14 mouse cellular contexts compared by ENCODE assay signal in the genomic region with DNA sequence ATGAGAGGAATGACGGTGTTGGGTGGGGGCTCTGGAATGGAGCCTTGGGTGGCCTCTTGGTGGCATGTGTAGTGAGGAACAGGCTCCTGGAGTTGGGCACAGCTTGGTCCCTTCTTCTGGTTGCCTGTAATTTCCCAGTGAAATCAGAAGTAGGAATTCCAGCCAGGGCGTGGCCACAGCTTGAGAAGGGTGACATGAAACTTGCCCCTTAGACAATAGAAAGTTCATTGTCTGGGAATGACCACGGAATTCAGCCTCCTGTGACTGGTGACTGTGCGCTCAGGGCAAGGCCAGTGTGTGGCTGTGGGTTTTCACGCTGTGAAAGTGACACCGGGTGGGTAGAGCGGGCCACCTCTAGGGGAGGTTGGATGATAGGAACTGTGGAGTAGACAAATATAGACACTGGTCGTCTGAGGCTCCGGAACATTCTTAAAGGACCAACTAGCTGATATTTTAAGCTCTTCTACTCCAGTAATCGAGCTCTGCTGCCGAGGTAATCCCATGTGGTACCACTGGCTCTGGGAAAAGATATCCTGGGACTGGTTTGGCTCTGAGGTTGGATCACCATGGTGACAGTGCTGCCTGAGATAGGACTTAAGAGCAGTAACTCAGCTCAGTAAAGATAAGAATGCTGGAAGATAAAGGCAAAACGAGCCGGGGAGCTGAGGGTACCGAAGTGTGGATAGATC. TPM values are rescaled to one million over a fixed set of nuclear protein-coding genes. Genes with fewer than 3 reads are reported as not detected.
DNase-seq lines count a peak whose midpoint lies in the region; ATAC-seq and TF ChIP-seq lines count a peak whose summit lies in the region.
"Had no signal": no experiment of that assay in that cellular context is flagged by ENCODE, and none has a peak within 500 bp of the region (broad histone marks: within the 10 kb centered on the region; RNA-seq: fewer than 3 reads in every experiment).

No protein-coding gene starts in this region.

- H3K4me1 ChIP-seq in intestine, embryonic 15.5 days (replicated peaks) = peaks cover 17% of the 10 kb centered on the region
- peaks cover 19% of the 10 kb centered on the region for H3K4me1 ChIP-seq in small intestine, adult 2 months (ENCODE audit: control insufficient read depth, insufficient read depth, insufficient read length, low read length)
- H3K4me1 ChIP-seq in hindbrain, embryonic 13.5 days (replicated peaks) = 0 out of 2 replicates have a peak, but pooled peaks cover 6% of the 10 kb centered on the region
- H3K4me1 ChIP-seq in midbrain, embryonic 15.5 days = no peaks in the 10 kb centered on the region
- H3K4me1 ChIP-seq: hindbrain, embryonic 12.5 days; limb, embryonic 15.5 days; midbrain, embryonic 12.5 days had no signal

- no peak overlapping the region for H3K4me3 ChIP-seq in intestine, embryonic 15.5 days (replicated peaks)
- no peak overlapping the region for H3K4me3 ChIP-seq in small intestine, adult 2 months (ENCODE audit: low read depth, low read length)
- H3K4me3 ChIP-seq in hindbrain, embryonic 13.5 days = no peak overlapping the region
- no peak overlapping the region for H3K4me3 ChIP-seq in midbrain, embryonic 15.5 days
- H3K4me3 ChIP-seq: hindbrain, embryonic 12.5 days; limb, embryonic 15.5 days; midbrain, embryonic 12.5 days had no signal

- intact Hi-C loops in heart, postnatal 25 days (cut with DNase I) = no loop called here

- no peak for ATAC-seq in intestine, embryonic 15.5 days
- ATAC-seq in hindbrain, embryonic 13.5 days (ENCODE audit: low FRiP score) = no peak
- no peak for ATAC-seq in inflammation-experienced regulatory T-cells, adult 6 months
- ATAC-seq in midbrain, embryonic 15.5 days (replicated peaks) = no peak
- ATAC-seq: CD4-positive, CD25-positive, alpha-beta regulatory T cell, adult 4 months had no signal

- peaks cover 45% of the 10 kb centered on the region for H3K36me3 ChIP-seq in intestine, embryonic 15.5 days
- H3K36me3 ChIP-seq in small intestine, adult 2 months (ENCODE audit: control insufficient read depth, insufficient read depth, low read length) = peaks cover 63% of the 10 kb centered on the region
- peaks cover 97% of the 10 kb centered on the region for H3K36me3 ChIP-seq in hindbrain, embryonic 13.5 days
- peaks cover 35% of the 10 kb centered on the region for H3K36me3 ChIP-seq in midbrain, embryonic 15.5 days (replicated peaks)

- H3K27ac ChIP-seq in intestine, embryonic 15.5 days = 0 out of 2 replicates have a peak overlapping the region, but pooled peaks have one; percentile 73
- H3K27ac ChIP-seq in small intestine, adult 2 months (ENCODE audit: insufficient read depth, low read depth, low read length) = peak overlapping the region; percentile 91
- H3K27ac ChIP-seq in hindbrain, embryonic 13.5 days = no peak overlapping the region
- H3K27ac ChIP-seq in midbrain, embryonic 15.5 days = no peak overlapping the region
- H3K27ac ChIP-seq: hindbrain, embryonic 12.5 days; limb, embryonic 15.5 days; midbrain, embryonic 12.5 days had no signal

- no peak for TF ChIP-seq CTCF in small intestine, adult 2 months (IDR thresholded peaks at IDR 0.05; ENCODE audit: extremely low read depth, insufficient read length, insufficient replicate concordance, low read depth, low read length)

- WGBS in intestine, embryonic 15.5 days = 76% methylated on average over 14 of the region's 14 CpGs
- WGBS in small intestine, adult 2 months = 61% methylated on average over 14 of the region's 14 CpGs
- 89% methylated on average over 14 of the region's 14 CpGs for WGBS in hindbrain, embryonic 13.5 days
- 86% methylated on average over 14 of the region's 14 CpGs for WGBS in midbrain, embryonic 15.5 days

- DNase-seq in heart, adult 11 months = peak; percentile 94
- no peak for DNase-seq in heart, postnatal 25 days (ENCODE audit: low spot score)
- DNase-seq in brain, adult 2 months (ENCODE audit: low read depth, low spot score) = peak; percentile 75
- DNase-seq: kidney, postnatal 36 days had no signal

- H3K9me3 ChIP-seq in intestine, embryonic 15.5 days = no peaks in the 10 kb centered on the region
- no peaks in the 10 kb centered on the region for H3K9me3 ChIP-seq in hindbrain, embryonic 13.5 days
- no peaks in the 10 kb centered on the region for H3K9me3 ChIP-seq in midbrain, embryonic 15.5 days
- H3K9me3 ChIP-seq: hindbrain, embryonic 12.5 days; limb, embryonic 15.5 days; midbrain, embryonic 12.5 days had no signal

- no peak for TF ChIP-seq POLR2A in small intestine, adult 2 months (IDR thresholded peaks at IDR 0.05; ENCODE audit: low read depth, low read length)

- H3K4me2 ChIP-seq in intestine, embryonic 15.5 days (replicated peaks) = peak overlapping the region; percentile 24; the same call in 1 of the 2 replicates
- no peak overlapping the region for H3K4me2 ChIP-seq in hindbrain, embryonic 13.5 days
- no peak overlapping the region for H3K4me2 ChIP-seq in midbrain, embryonic 15.5 days
- H3K4me2 ChIP-seq: hindbrain, embryonic 12.5 days; limb, embryonic 15.5 days; midbrain, embryonic 12.5 days had no signal

- no peak overlapping the region for H3K9ac ChIP-seq in intestine, embryonic 15.5 days
- no peak overlapping the region for H3K9ac ChIP-seq in hindbrain, embryonic 13.5 days
- no peak overlapping the region for H3K9ac ChIP-seq in midbrain, embryonic 15.5 days
- H3K9ac ChIP-seq: hindbrain, embryonic 12.5 days; limb, embryonic 15.5 days; midbrain, embryonic 12.5 days had no signal

- H3K27me3 ChIP-seq in intestine, embryonic 15.5 days (replicated peaks) = no peaks in the 10 kb centered on the region
- no peaks in the 10 kb centered on the region for H3K27me3 ChIP-seq in small intestine, adult 2 months (ENCODE audit: control insufficient read depth, insufficient read depth, low read length)
- H3K27me3 ChIP-seq in hindbrain, embryonic 13.5 days = no peaks in the 10 kb centered on the region
- no peaks in the 10 kb centered on the region for H3K27me3 ChIP-seq in midbrain, embryonic 15.5 days (replicated peaks)
- H3K27me3 ChIP-seq: hindbrain, embryonic 12.5 days; limb, embryonic 15.5 days; midbrain, embryonic 12.5 days had no signal

RNA-seq across cellular contexts. Expression of a gene that starts 20.5 kb away (rescaled TPM):
- total RNA-seq in heart, postnatal 25 days (2021) = 1 to 10 TPM; 2.4 TPM
- 8.0 and 9.1 TPM in 2 replicates for polyA plus RNA-seq in intestine, embryonic 15.5 days (2015; fragmentation: Nextera tagmentation; extraction: Ambion mirVana)
- 61.3 and 205 TPM in 2 replicates for polyA plus RNA-seq in small intestine, adult 2 months (2012; rRNA removed)
- 6.3 and 6.5 TPM in 2 replicates for polyA plus RNA-seq in hindbrain, embryonic 13.5 days (2015; fragmentation: Nextera tagmentation; extraction: Ambion mirVana)
- 1 to 10 TPM; 2.3 to 6.0 (median 4.0) TPM for polyA plus RNA-seq in inflammation-experienced regulatory T-cells, adult 6 months (2017; shearing (Covaris generic))
- 6.0 and 6.2 TPM in 2 replicates for polyA plus RNA-seq in midbrain, embryonic 15.5 days (2015; fragmentation: Nextera tagmentation; extraction: Ambion mirVana)

RNA-seq across cellular contexts. Expression of a gene that starts 35.7 kb away (rescaled TPM):
- total RNA-seq in heart, postnatal 25 days (2021) = not detected
- polyA plus RNA-seq in intestine, embryonic 15.5 days (2015; fragmentation: Nextera tagmentation; extraction: Ambion mirVana) = not detected in 2 replicates
- polyA plus RNA-seq in small intestine, adult 2 months (2012; rRNA removed) = not detected in 2 replicates
- polyA plus RNA-seq in hindbrain, embryonic 13.5 days (2015; fragmentation: Nextera tagmentation; extraction: Ambion mirVana) = 0.10 TPM in 1 of 2 replicates, not detected in the other
- under 1 TPM in 1 of 3 experiments, not detected in 2; 0.82 TPM for polyA plus RNA-seq in inflammation-experienced regulatory T-cells, adult 6 months (2017; shearing (Covaris generic))
- not detected in 2 replicates for polyA plus RNA-seq in midbrain, embryonic 15.5 days (2015; fragmentation: Nextera tagmentation; extraction: Ambion mirVana)
- total RNA-seq: neutrophil, adult 5-6 weeks had no signal
- polyA plus RNA-seq: limb, embryonic 15.5 days had no signal

RNA-seq across cellular contexts. Expression of a gene that starts 40.9 kb away (rescaled TPM):
- total RNA-seq in heart, postnatal 25 days (2021) = under 1 TPM in 1 of 2 experiments, not detected in 1; 0.08 TPM
- polyA plus RNA-seq in intestine, embryonic 15.5 days (2015; fragmentation: Nextera tagmentation; extraction: Ambion mirVana) = 8.6 and 10.1 TPM in 2 replicates
- 58.0 and 112 TPM in 2 replicates for polyA plus RNA-seq in small intestine, adult 2 months (2012; rRNA removed)
- 1.6 and 1.7 TPM in 2 replicates for polyA plus RNA-seq in hindbrain, embryonic 13.5 days (2015; fragmentation: Nextera tagmentation; extraction: Ambion mirVana)
- not detected for polyA plus RNA-seq in inflammation-experienced regulatory T-cells, adult 6 months (2017; shearing (Covaris generic))
- 3.4 and 4.4 TPM in 2 replicates for polyA plus RNA-seq in midbrain, embryonic 15.5 days (2015; fragmentation: Nextera tagmentation; extraction: Ambion mirVana)
- total RNA-seq: neutrophil, adult 5-6 weeks had no signal
- polyA plus RNA-seq: CD4-positive, CD25-positive, alpha-beta regulatory T cell, adult 4 months had no signal

Comparison
In these comparisons a context has a peak if more than half of its experiments do, and no peak if none do; other contexts are left out.
1. H3K27ac ChIP-seq: peak in intestine, embryonic 15.5 days (single experiment) and small intestine, adult 2 months (single experiment); none in hindbrain, embryonic 13.5 days (single experiment) and midbrain, embryonic 15.5 days (single experiment).